Mouse (Mus musculus) CH12.LX (cell line): Measurements from ENCODE around the gene Ccr10. TPM values are rescaled to one million over a fixed set of nuclear protein-coding genes. Genes with fewer than 3 reads are reported as not detected.

Experiments
- DNase-seq: peaks from one replicate; pipeline ENCODE4 v3.0.0-alpha.2; 2013; ENCODE audit errors: extremely low read depth
- H3K27ac ChIP-seq: 2 replicates; pipeline ENCODE4 v1.5.1; 2012; ENCODE audit warnings: low read depth, mild to moderate bottlenecking, control low read depth, moderate library complexity; ENCODE audit not compliant: insufficient read depth
- H3K27me3 ChIP-seq: replicated peaks from 2 replicates; pipeline ENCODE3; 2012; ENCODE audit warnings: inconsistent platforms
- H3K36me3 ChIP-seq, 2 experiments: replicated peaks in 1 of 2; 2 replicates each; pipeline versions ENCODE3 to v1.6.1; 2012; ENCODE audit warnings: inconsistent platforms in 1 of 2, low read length in 1 of 2, mild to moderate bottlenecking in 1 of 2, mixed read lengths in 1 of 2, moderate library complexity in 1 of 2; ENCODE audit not compliant: control insufficient read depth in 1 of 2, insufficient read depth in 1 of 2
- H3K4me1 ChIP-seq, 2 experiments: 2 replicates each; pipeline ENCODE4 v1.6.1; 2012; ENCODE audit warnings: inconsistent platforms in 1 of 2, moderate library complexity in 1 of 2; ENCODE audit not compliant: insufficient read depth in 2 of 2, control insufficient read depth in 1 of 2
- H3K4me2 ChIP-seq: 2 replicates; pipeline ENCODE4 v1.6.1; 2012; ENCODE audit warnings: low read depth, mild to moderate bottlenecking, control low read depth; ENCODE audit not compliant: poor library complexity, insufficient read depth, severe bottlenecking
- H3K4me3 ChIP-seq, 3 experiments: fragments of 150-350 bp in 1 of 3; sonication (generic) in 1 of 3; replicated peaks in 1 of 3; 2 replicates each; pipeline versions ENCODE3 to v1.5.1; 2011 to 2012; ENCODE audit warnings: low read depth in 2 of 3, low read length in 2 of 3, mild to moderate bottlenecking in 2 of 3, moderate library complexity in 2 of 3, control low read depth in 1 of 3, improper control_type of control experiment in 1 of 3, inconsistent platforms in 1 of 3, mixed read lengths in 1 of 3; ENCODE audit not compliant: poor library complexity in 1 of 3
- H3K79me2 ChIP-seq: replicated peaks from 2 replicates; pipeline ENCODE4 v1.6.1; 2012; ENCODE audit warnings: mild to moderate bottlenecking, moderate library complexity; ENCODE audit not compliant: control insufficient read depth, poor library complexity, insufficient read depth, severe bottlenecking; ENCODE audit errors: extremely low read depth
- H3K9ac ChIP-seq: 2 replicates; pipeline ENCODE4 v1.6.1; 2012; ENCODE audit warnings: low read depth, mild to moderate bottlenecking, control low read depth, moderate library complexity; ENCODE audit not compliant: insufficient read depth
- H3K9me3 ChIP-seq: replicated peaks from 2 replicates; pipeline ENCODE3; 2012; ENCODE audit warnings: low read length, inconsistent platforms, mixed read lengths
- BHLHE40 ChIP-seq: IDR thresholded peaks from 2 replicates; pipeline ENCODE4 v1.6.1; 2011; ENCODE audit warnings: mild to moderate bottlenecking, low read depth, low read length, improper control_type of control experiment
- EP300 ChIP-seq: IDR thresholded peaks from 2 replicates; pipeline ENCODE4 v1.6.1; 2011; ENCODE audit warnings: low read length, improper control_type of control experiment
- GABPA ChIP-seq: IDR thresholded peaks from 2 replicates; pipeline ENCODE4 v1.6.1; 2012; ENCODE audit warnings: low read depth, low read length, improper control_type of control experiment, inconsistent platforms; ENCODE audit not compliant: insufficient replicate concordance
- MAFK ChIP-seq: IDR thresholded peaks from 2 replicates; pipeline ENCODE4 v1.6.1; 2011; ENCODE audit warnings: low read length, improper control_type of control experiment; ENCODE audit not compliant: insufficient replicate concordance
- MAZ ChIP-seq: IDR thresholded peaks from 2 replicates; pipeline ENCODE4 v1.6.1; 2012; ENCODE audit warnings: low read depth, mild to moderate bottlenecking, inconsistent platforms, low read length, improper control_type of control experiment, moderate library complexity
- MEF2A ChIP-seq: IDR thresholded peaks from 2 replicates; pipeline ENCODE4 v1.6.1; 2014; ENCODE audit warnings: low read depth, mild to moderate bottlenecking, inconsistent platforms, low read length, improper control_type of control experiment, borderline replicate concordance
- NRF1 ChIP-seq: IDR thresholded peaks from 2 replicates; pipeline ENCODE4 v1.6.1; 2014; ENCODE audit warnings: low read depth, mild to moderate bottlenecking, inconsistent platforms, low read length, improper control_type of control experiment, moderate library complexity
- PAX5 ChIP-seq: IDR thresholded peaks from 2 replicates; pipeline ENCODE4 v1.6.1; 2012; ENCODE audit warnings: low read length, inconsistent platforms, mixed read lengths
- RAD21 ChIP-seq: IDR thresholded peaks from 2 replicates; pipeline ENCODE4 v1.6.1; 2011; ENCODE audit warnings: low read depth, mild to moderate bottlenecking, low read length, improper control_type of control experiment, moderate library complexity
- SMC3 ChIP-seq: IDR thresholded peaks from 2 replicates; pipeline ENCODE4 v1.6.1; 2011; ENCODE audit warnings: low read depth, low read length, improper control_type of control experiment
- USF2 ChIP-seq: conservative IDR thresholded peaks from 2 replicates; pipeline ENCODE4 v1.6.1; 2011; ENCODE audit warnings: low read depth, low read length, improper control_type of control experiment
- ZKSCAN1 ChIP-seq: IDR thresholded peaks from 2 replicates; pipeline ENCODE4 v1.6.1; 2012; ENCODE audit warnings: low read depth, inconsistent platforms, low read length, improper control_type of control experiment, borderline replicate concordance
- ZMIZ1 ChIP-seq: IDR thresholded peaks from 2 replicates; pipeline ENCODE4 v1.6.1; 2012; ENCODE audit warnings: low read depth, mild to moderate bottlenecking, inconsistent platforms, low read length, improper control_type of control experiment
- dilution Hi-C: fragments of 300-500 bp; cut with MboI; formaldehyde crosslinking; loops from 2 replicates; pipeline ENCODE4 v1.14.3; 2020; ENCODE audit warnings: low sequenced_read_pairs; ENCODE audit not compliant: extremely low pct_unique_long_range_greater_than_20kb, extremely low pct_ligation_motif_present
- in situ Hi-C: fragments of 300-500 bp; cut with MboI; formaldehyde crosslinking; loops from 3 replicates; pipeline ENCODE4 v1.14.3; 2019; ENCODE audit warnings: low sequenced_read_pairs, low pct_ligation_motif_present, low pct_unique_long_range_greater_than_20kb, mixed read lengths
- polyA plus RNA-seq: library from polyadenylated mRNA; unstranded; fragments of >175 nt; gene quantifications from 2 replicates; pipeline ENCODE4 v1.2.1, GENCODE M21; 2012; ENCODE audit warnings: low read depth; ENCODE audit not compliant: insufficient read length
- total RNA-seq, 2 experiments: library from RNA; depleted of rRNA; stranded (reverse); fragments of 300-350 nt in 1 of 2; fragments of >200 nt in 1 of 2; gene quantifications; 2 replicates each; pipeline ENCODE4 v1.2.3; 2012 to 2014

The Ccr10 gene
- total and polyA plus RNA-seq, 3 experiments = 12.3 to 29.6 (median 17.2) TPM

DNA sequence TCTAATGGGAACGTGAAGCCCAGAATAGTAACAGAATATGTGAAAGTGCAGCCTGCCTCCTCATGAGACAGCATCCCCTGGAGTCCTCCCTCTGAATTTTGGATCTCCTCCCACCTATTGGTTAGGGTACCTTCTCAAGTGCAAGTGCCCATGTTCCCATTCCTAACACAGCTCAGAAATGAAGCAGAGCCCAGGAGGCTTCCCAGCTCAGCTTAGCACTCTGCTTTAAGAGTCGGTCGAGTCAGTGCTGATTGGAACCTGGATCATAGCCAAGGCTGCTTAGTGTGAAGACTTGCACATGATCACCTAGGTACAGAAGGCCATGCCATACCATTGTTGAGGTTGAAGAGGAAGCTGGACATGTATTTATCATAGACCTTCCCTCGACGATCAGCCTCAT is 18.9 kb upstream of the Ccr10 start:
- Histone ChIP-seq H3K79me2 (no peaks in the 10 kb centered on the region), H3K4me3 (peak overlapping the region in 1 of 3 experiments; percentile 15), H3K36me3 (peaks cover 40 to 95% of the 10 kb centered on the region in 2 experiments), H3K4me2 (peak overlapping the region; percentile 44), H3K4me1 (peaks cover 25 to 44% of the 10 kb centered on the region in 2 experiments), H3K27me3 (no peaks in the 10 kb centered on the region), H3K27ac (peak overlapping the region; percentile 58), H3K9ac (peak overlapping the region; percentile 11; the same call in 1 of the 2 replicates), H3K9me3 (no peaks in the 10 kb centered on the region)
- 0 out of 2 replicates have a peak, but pooled peaks have one; percentile 44 for TF ChIP-seq ZMIZ1
- no peak for TF ChIP-seq MAFK
- in situ Hi-C loops = no loop called here
- DNase-seq = no peak
- dilution Hi-C loops = no loop called here

DNA sequence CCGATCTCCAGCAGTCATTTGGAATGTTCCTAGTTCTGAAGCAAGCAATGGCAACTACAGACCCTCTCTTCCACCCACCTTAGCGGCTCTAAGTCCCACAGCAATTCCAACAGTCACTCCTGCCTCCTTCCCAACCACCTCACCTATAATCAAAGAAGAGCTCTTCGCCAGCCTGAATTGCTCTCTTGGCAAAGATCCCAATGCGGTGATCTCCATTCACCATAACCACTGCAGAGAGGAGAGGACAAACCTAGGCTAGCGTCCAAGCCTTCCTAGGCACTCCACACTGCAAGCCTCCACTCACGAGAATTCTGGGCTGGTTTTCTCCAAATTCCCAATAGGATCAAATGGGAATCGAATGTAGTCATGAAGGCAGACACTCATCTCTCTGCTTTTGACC is 17.8 kb upstream of the Ccr10 start:
- no peak overlapping the region for H3K9ac ChIP-seq
- no peak overlapping the region for H3K4me2 ChIP-seq
- no peaks in the 10 kb centered on the region for H3K79me2 ChIP-seq
- no peaks in the 10 kb centered on the region for H3K9me3 ChIP-seq
- dilution Hi-C loops (no loop called here), in situ Hi-C loops (no loop called here)
- no peak overlapping the region for H3K27ac ChIP-seq
- H3K27me3 ChIP-seq = no peaks in the 10 kb centered on the region
- H3K36me3 ChIP-seq = peaks cover 42 to 95% of the 10 kb centered on the region in 2 experiments
- DNase-seq = no peak
- no peak overlapping the region for H3K4me3 ChIP-seq
- TF ChIP-seq ZMIZ1 (no peak), PAX5 (no peak), SMC3 (no peak), MEF2A (no peak), MAZ (no peak), ZKSCAN1 (no peak), USF2 (no peak), RAD21 (no peak), BHLHE40 (no peak), GABPA (no peak)
- H3K4me1 ChIP-seq = peaks cover 25 to 44% of the 10 kb centered on the region in 2 experiments

DNA sequence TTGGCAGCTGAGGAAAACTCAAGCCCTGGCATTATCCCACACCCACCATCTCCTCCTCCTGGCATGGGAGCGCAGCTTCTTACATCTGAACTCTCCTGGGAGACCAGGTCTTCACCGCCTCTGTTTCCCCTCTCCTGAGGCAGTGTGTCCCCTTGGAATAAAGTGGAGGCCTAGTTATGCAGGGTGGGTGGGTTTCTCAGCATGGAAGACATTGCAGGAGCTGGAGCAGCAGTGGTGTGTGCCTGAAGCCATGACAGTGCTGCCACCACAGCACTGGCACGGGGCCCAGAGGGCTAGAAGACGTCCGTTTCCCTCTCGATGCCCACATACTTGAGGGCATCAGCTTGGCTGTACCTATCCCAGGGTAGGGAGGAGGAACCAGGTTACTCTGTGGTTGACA is 17.4 kb upstream of the Ccr10 start:
- dilution Hi-C loops = no loop called here
- Histone ChIP-seq H3K79me2 (no peaks in the 10 kb centered on the region), H3K4me1 (peaks cover 25 to 44% of the 10 kb centered on the region in 2 experiments), H3K4me2 (no peak overlapping the region), H3K9ac (no peak overlapping the region), H3K9me3 (no peaks in the 10 kb centered on the region), H3K27ac (no peak overlapping the region), H3K4me3 (no peak overlapping the region), H3K27me3 (no peaks in the 10 kb centered on the region), H3K36me3 (peaks cover 41 to 95% of the 10 kb centered on the region in 2 experiments)
- TF ChIP-seq EP300 (no peak), NRF1 (no peak), MEF2A (no peak)
- DNase-seq = no peak
- in situ Hi-C loops = no loop called here
